Mouse (Mus musculus): Measurements from ENCODE around the gene Zcchc7. TPM values are rescaled to one million over a fixed set of nuclear protein-coding genes. Genes with fewer than 3 reads are reported as not detected.

The Zcchc7 gene
- polyA plus RNA-seq, 1 experiment from 2014 or later: 36.4 TPM

DNA sequence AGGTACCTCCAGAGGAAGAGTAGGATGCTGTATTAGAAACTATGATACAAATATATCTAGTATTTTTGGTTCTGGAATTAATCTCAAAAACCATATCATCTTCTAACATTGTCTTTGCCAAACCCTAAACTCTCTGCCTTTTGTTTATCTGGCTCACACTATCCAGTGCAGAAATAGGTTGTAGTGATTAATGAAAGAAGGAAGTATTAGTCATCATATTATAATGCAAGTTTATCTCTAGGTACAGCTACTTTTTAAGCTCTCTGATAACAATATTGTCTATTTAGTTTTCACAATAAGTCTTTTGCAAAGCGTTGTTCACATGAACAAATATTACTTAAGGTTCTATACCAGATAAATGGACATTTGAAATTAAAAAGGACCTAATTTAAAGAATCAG lies 57.2 kb downstream of the Zcchc7 start:
- no peaks in the 10 kb centered on the region for H3K36me3 ChIP-seq (ENCODE audit: control insufficient read depth, insufficient read depth, low read length)
- no peak overlapping the region for H3K27ac ChIP-seq (replicated peaks)
- no peak for TF ChIP-seq EP300 (optimal IDR thresholded peaks at IDR 0.05)
- TF ChIP-seq CTCF (IDR thresholded peaks at IDR 0.05; ENCODE audit: low read depth): no peak
- DNase-seq (ENCODE audit: low spot score) (no peak), ATAC-seq (ENCODE audit: low FRiP score, low TSS enrichment) (no peak)
- no peaks in the 10 kb centered on the region for H3K4me1 ChIP-seq (replicated peaks; ENCODE audit: control insufficient read depth, insufficient read depth)
- no peaks in the 10 kb centered on the region for H3K27me3 ChIP-seq (ENCODE audit: control insufficient read depth, insufficient read depth, low read length)
- no peak overlapping the region for H3K4me2 ChIP-seq (replicated peaks; ENCODE audit: low read depth)
- H3K9ac ChIP-seq (ENCODE audit: low read length): no peak overlapping the region
- no peaks in the 10 kb centered on the region for H3K9me3 ChIP-seq (ENCODE audit: control insufficient read depth, low read length)
- WGBS: 55% methylated on average over 1 of the region's 1 CpGs
- H3K4me3 ChIP-seq (ENCODE audit: low read depth, low read length): no peak overlapping the region

DNA sequence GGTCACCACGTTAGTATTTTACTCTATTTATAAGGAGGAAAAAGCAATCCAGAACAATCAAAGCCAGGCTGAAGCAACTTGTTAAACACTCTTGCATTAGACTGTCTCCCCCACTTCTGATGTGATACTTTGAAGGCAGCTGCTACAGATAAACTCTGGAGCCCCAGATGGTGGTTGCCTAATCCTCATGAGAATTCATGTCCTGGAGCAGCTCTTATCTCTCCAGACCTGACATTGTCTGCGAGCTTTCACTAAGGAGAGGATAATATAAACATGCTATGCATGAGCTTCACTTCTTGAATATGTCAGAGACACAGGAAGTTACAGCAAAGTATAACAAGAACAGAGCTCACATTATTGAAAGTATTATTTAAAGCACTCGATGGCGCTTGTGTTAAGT lies 58.1 kb downstream of the Zcchc7 start:
- H3K4me3 ChIP-seq (ENCODE audit: low read depth, low read length): no peak overlapping the region
- no peaks in the 10 kb centered on the region for H3K4me1 ChIP-seq (replicated peaks; ENCODE audit: control insufficient read depth, insufficient read depth)
- no peak overlapping the region for H3K9ac ChIP-seq (ENCODE audit: low read length)
- H3K9me3 ChIP-seq (ENCODE audit: control insufficient read depth, low read length): no peaks in the 10 kb centered on the region
- H3K4me2 ChIP-seq (replicated peaks; ENCODE audit: low read depth): no peak overlapping the region
- TF ChIP-seq EP300 (optimal IDR thresholded peaks at IDR 0.05): no peak
- no peak for TF ChIP-seq CTCF (IDR thresholded peaks at IDR 0.05; ENCODE audit: low read depth)
- no peaks in the 10 kb centered on the region for H3K36me3 ChIP-seq (ENCODE audit: control insufficient read depth, insufficient read depth, low read length)
- ATAC-seq (ENCODE audit: low FRiP score, low TSS enrichment) (no peak), DNase-seq (ENCODE audit: low spot score) (no peak)
- no peak overlapping the region for H3K27ac ChIP-seq (replicated peaks)
- 35% methylated on average over 4 of the region's 4 CpGs for WGBS
- no peaks in the 10 kb centered on the region for H3K27me3 ChIP-seq (ENCODE audit: control insufficient read depth, insufficient read depth, low read length)

DNA sequence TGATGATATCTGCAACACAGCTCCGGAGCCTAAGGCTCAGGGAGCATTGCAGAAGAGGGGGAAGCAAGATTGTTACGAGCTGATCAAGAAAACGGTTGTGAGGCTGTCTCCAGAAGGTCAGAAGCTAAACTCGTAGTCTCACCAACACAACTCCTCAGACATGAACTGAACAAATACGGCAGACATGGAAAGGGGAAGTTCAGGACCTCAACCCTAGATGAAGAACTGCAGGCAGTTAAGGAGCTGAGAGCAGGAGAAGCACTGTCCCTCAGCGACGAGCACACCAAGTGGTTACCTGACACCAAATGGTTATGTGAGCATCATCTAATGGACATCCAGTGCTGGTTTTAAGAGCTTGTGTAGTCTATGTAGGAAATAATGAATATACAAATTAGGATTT lies 60.9 kb downstream of the Zcchc7 start:
- ATAC-seq (ENCODE audit: low FRiP score, low TSS enrichment): no peak
- 69% methylated on average over 7 of the region's 7 CpGs for WGBS
- DNase-seq (ENCODE audit: low spot score): no peak

DNA sequence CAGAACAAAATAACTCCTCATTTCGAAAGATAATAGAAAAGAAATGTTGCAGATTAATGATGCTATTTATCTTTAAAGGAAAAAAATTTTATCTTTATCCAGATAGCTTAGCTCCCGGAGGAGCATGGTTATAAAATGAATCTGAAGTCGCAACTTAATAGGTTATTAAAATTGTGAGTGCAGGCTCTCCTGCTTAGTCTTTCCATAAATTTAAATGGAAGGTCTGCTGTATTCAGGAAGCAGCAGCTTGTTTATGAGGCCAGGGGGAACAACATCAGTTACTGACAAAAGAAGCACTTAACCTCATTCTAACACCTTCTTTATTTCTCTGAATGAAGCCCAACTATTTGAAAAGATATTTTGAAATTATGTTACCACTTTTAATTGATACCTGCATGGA lies 74.9 kb downstream of the Zcchc7 start:
- H3K9me3 ChIP-seq (ENCODE audit: control insufficient read depth, low read length): no peaks in the 10 kb centered on the region
- no peak overlapping the region for H3K4me2 ChIP-seq (replicated peaks; ENCODE audit: low read depth)
- DNase-seq (ENCODE audit: low spot score) (no peak), ATAC-seq (ENCODE audit: low FRiP score, low TSS enrichment) (no peak)
- 63% methylated on average over 3 of the region's 3 CpGs for WGBS
- no peaks in the 10 kb centered on the region for H3K27me3 ChIP-seq (ENCODE audit: control insufficient read depth, insufficient read depth, low read length)
- TF ChIP-seq EP300 (optimal IDR thresholded peaks at IDR 0.05) (no peak), CTCF (IDR thresholded peaks at IDR 0.05; ENCODE audit: low read depth) (no peak)
- H3K9ac ChIP-seq (ENCODE audit: low read length): no peak overlapping the region
- no peaks in the 10 kb centered on the region for H3K36me3 ChIP-seq (ENCODE audit: control insufficient read depth, insufficient read depth, low read length)
- no peak overlapping the region for H3K4me3 ChIP-seq (ENCODE audit: low read depth, low read length)
- H3K27ac ChIP-seq (replicated peaks): no peak overlapping the region
- H3K4me1 ChIP-seq (replicated peaks; ENCODE audit: control insufficient read depth, insufficient read depth): no peaks in the 10 kb centered on the region

More for the DNA sequence above, 60.9 kb downstream of the Zcchc7 start:
- no peaks in the 10 kb centered on the region for H3K4me1 ChIP-seq (replicated peaks; ENCODE audit: control insufficient read depth, insufficient read depth)
- H3K27me3 ChIP-seq (ENCODE audit: control insufficient read depth, insufficient read depth, low read length): no peaks in the 10 kb centered on the region
- no peak overlapping the region for H3K4me2 ChIP-seq (replicated peaks; ENCODE audit: low read depth)
- H3K36me3 ChIP-seq (ENCODE audit: control insufficient read depth, insufficient read depth, low read length): no peaks in the 10 kb centered on the region
- no peak overlapping the region for H3K9ac ChIP-seq (ENCODE audit: low read length)
- TF ChIP-seq EP300 (optimal IDR thresholded peaks at IDR 0.05): no peak
- TF ChIP-seq CTCF (IDR thresholded peaks at IDR 0.05; ENCODE audit: low read depth): no peak
- H3K9me3 ChIP-seq (ENCODE audit: control insufficient read depth, low read length): no peaks in the 10 kb centered on the region
- H3K4me3 ChIP-seq (ENCODE audit: low read depth, low read length): no peak overlapping the region
- H3K27ac ChIP-seq (replicated peaks): no peak overlapping the region

DNA sequence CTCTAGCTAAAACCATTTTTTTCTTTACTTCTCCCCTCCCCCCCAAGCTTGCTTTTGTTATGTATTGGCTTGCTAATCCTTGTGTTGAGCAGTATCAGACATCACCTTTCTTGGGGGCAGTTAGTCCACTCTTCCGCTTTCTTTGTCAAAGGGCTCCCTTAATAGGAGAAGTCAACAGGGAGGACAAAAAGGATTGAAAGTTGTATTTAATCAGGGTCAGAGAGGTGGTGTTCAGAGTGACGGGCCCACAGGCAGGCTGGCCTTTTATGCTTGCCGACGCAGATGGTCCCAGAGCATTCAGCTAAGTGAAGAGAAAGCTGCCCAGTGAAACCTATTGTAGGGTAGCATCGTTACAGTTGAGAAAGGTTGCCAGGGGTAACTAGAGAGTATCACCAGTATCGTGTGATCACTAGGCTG lies 96.2 kb downstream of the Zcchc7 start:
- TF ChIP-seq EP300 (optimal IDR thresholded peaks at IDR 0.05): no peak
- TF ChIP-seq CTCF (IDR thresholded peaks at IDR 0.05; ENCODE audit: low read depth): no peak
- ATAC-seq (ENCODE audit: low FRiP score, low TSS enrichment) (no peak), DNase-seq (ENCODE audit: low spot score) (no peak)
- no peaks in the 10 kb centered on the region for H3K36me3 ChIP-seq (ENCODE audit: control insufficient read depth, insufficient read depth, low read length)
- H3K9ac ChIP-seq (ENCODE audit: low read length): no peak overlapping the region
- WGBS: 51% methylated on average over 6 of the region's 6 CpGs
- H3K9me3 ChIP-seq (ENCODE audit: control insufficient read depth, low read length): no peaks in the 10 kb centered on the region
- H3K27me3 ChIP-seq (ENCODE audit: control insufficient read depth, insufficient read depth, low read length): no peaks in the 10 kb centered on the region
- H3K27ac ChIP-seq (replicated peaks): no peak overlapping the region
- no peak overlapping the region for H3K4me3 ChIP-seq (ENCODE audit: low read depth, low read length)
- no peak overlapping the region for H3K4me2 ChIP-seq (replicated peaks; ENCODE audit: low read depth)
- no peaks in the 10 kb centered on the region for H3K4me1 ChIP-seq (replicated peaks; ENCODE audit: control insufficient read depth, insufficient read depth)

DNA sequence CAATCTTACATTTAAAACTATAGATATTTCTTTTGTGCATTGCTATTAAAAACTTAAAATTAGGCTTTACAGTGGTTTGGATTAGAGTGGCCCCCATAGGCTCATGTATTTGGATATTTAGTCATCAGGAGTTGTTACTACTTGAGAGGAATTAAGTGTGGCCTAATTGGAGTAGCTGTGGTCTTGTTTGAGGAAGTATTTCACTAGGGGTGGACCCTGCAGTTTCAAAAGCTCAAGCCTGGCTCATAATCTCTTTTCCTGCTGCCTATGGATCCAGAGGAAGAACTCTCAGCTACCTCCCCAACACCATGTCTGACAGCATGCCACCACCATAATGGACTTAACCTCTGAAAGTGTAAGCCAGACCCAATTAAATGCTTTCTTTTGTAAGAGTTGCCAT lies 115.9 kb downstream of the Zcchc7 start:
- H3K27ac ChIP-seq (replicated peaks): no peak overlapping the region
- ATAC-seq (ENCODE audit: low FRiP score, low TSS enrichment) (no peak), DNase-seq (ENCODE audit: low spot score) (no peak)
- no peak overlapping the region for H3K4me2 ChIP-seq (replicated peaks; ENCODE audit: low read depth)
- no peaks in the 10 kb centered on the region for H3K27me3 ChIP-seq (ENCODE audit: control insufficient read depth, insufficient read depth, low read length)
- H3K9me3 ChIP-seq (ENCODE audit: control insufficient read depth, low read length): no peaks in the 10 kb centered on the region
- H3K9ac ChIP-seq (ENCODE audit: low read length): no peak overlapping the region
- no peaks in the 10 kb centered on the region for H3K4me1 ChIP-seq (replicated peaks; ENCODE audit: control insufficient read depth, insufficient read depth)
- H3K4me3 ChIP-seq (ENCODE audit: low read depth, low read length): no peak overlapping the region
- no peak for TF ChIP-seq CTCF (IDR thresholded peaks at IDR 0.05; ENCODE audit: low read depth)
- TF ChIP-seq EP300 (optimal IDR thresholded peaks at IDR 0.05): no peak
- no peaks in the 10 kb centered on the region for H3K36me3 ChIP-seq (ENCODE audit: control insufficient read depth, insufficient read depth, low read length)

Data from stomach, postnatal 0 days (tissue).